Mouse (Mus musculus): Measurements from ENCODE around the gene Crhbp.

- TF ChIP-seq CTCF (IDR thresholded peaks at IDR 0.05; ENCODE audit: low read depth, low read length) (no peak), EP300 (IDR thresholded peaks at IDR 0.05; ENCODE audit: insufficient read depth, low read depth, low read length) (no peak)
These were observed 17.2 kb downstream of the Crhbp start for GRCm38 (mm10) chr13:95427499-95427898.
